Mouse (Mus musculus) ES-E14 (cell line): Measurements from ENCODE around the gene Tubgcp6.

Source experiments
- CHD2 ChIP-seq: IDR thresholded peaks from 2 replicates; pipeline ENCODE4 v1.6.1; 2014; ENCODE audit warnings: mild to moderate bottlenecking, low read depth, low read length, inconsistent platforms
- ZC3H11A ChIP-seq: IDR thresholded peaks from 2 replicates; pipeline ENCODE4 v1.6.1; 2012; ENCODE audit warnings: low read depth, mild to moderate bottlenecking, inconsistent platforms, low read length, borderline replicate concordance
- ZNF384 ChIP-seq: IDR thresholded peaks from 2 replicates; pipeline ENCODE4 v1.6.1; 2012; ENCODE audit warnings: low read depth, low read length, inconsistent platforms

GRCm38 (mm10) chr15:89106073-89106472 is 16.8 kb downstream of the Tubgcp6 start:
- TF ChIP-seq CHD2 (no peak), ZNF384 (no peak), ZC3H11A (no peak)
